Mouse (Mus musculus) stomach, embryonic 14.5 days (tissue): ENCODE measurements around the gene Dot1l. TPM values are rescaled to one million over a fixed set of nuclear protein-coding genes. Genes with fewer than 3 reads are reported as not detected.
A peak's percentile ranks its signal among the peaks of the same experiment; 100 is the strongest.

Source experiments
- ATAC-seq: fragments of 200-750 bp; cut with Nextera tagmentation; 2 replicates; pipeline ENCODE4 v1.8.0; 2017; ENCODE audit warnings: low read depth, moderate TSS enrichment; ENCODE audit not compliant: insufficient number of reproducible peaks, insufficient read depth, low FRiP score
- H3K27ac ChIP-seq: fragments of 300-500 bp; sonication (generic); 2 replicates; pipeline ENCODE4 v1.5.1; 2014; ENCODE audit warnings: mild to moderate bottlenecking, low read length, moderate library complexity, mixed read lengths
- H3K27me3 ChIP-seq: fragments of 300-500 bp; sonication (generic); 2 replicates; pipeline ENCODE4 v1.6.1; 2014; ENCODE audit warnings: low read length, control low read depth, mixed read lengths; ENCODE audit not compliant: control insufficient read depth, insufficient read depth
- H3K36me3 ChIP-seq: fragments of 300-500 bp; sonication (generic); 2 replicates; pipeline ENCODE4 v1.6.1; 2014; ENCODE audit warnings: mild to moderate bottlenecking, control low read depth, low read length, moderate library complexity, mixed read lengths; ENCODE audit not compliant: control insufficient read depth, insufficient read depth
- H3K4me1 ChIP-seq: fragments of 300-500 bp; sonication (generic); 2 replicates; pipeline ENCODE4 v1.6.1; 2014; ENCODE audit warnings: low read length, control low read depth, mixed read lengths; ENCODE audit not compliant: control insufficient read depth, insufficient read depth
- H3K4me2 ChIP-seq: fragments of 300-500 bp; sonication (generic); replicated peaks from 2 replicates; pipeline ENCODE4 v1.6.1; 2014; ENCODE audit warnings: low read depth, low read length, control low read depth
- H3K4me3 ChIP-seq: fragments of 300-500 bp; sonication (generic); 2 replicates; pipeline ENCODE4 v1.5.1; 2014; ENCODE audit warnings: low read depth, low read length, control low read depth
- H3K9ac ChIP-seq: fragments of 300-500 bp; sonication (generic); replicated peaks from 2 replicates; pipeline ENCODE4 v1.6.1; 2014; ENCODE audit warnings: low read depth, mild to moderate bottlenecking, control low read depth, low read length, moderate library complexity, mixed read lengths
- H3K9me3 ChIP-seq: fragments of 300-500 bp; sonication (generic); 2 replicates; pipeline ENCODE4 v1.6.1; 2016; ENCODE audit warnings: low read depth, low read length, control low read depth; ENCODE audit not compliant: control insufficient read depth
- WGBS: fragments of 180-500 bp; shearing (Covaris S2); extraction: QIAGEN DNeasy Blood & Tissue Kit; methylation state at CpG from one replicate; pipeline ENCODE4 v1.1.7; 2014; 5-methylcytosine and 5-hydroxymethylcytosine counted together
- polyA plus RNA-seq: library from polyadenylated mRNA; unstranded; fragments of >200 nt; fragmentation: Nextera tagmentation; extraction: Ambion mirVana; gene quantifications from 2 replicates; pipeline ENCODE4 v1.2.1, GENCODE M21; 2014

The Dot1l gene
- polyA plus RNA-seq, 1 experiment from 2014 or later = 25.8 TPM

DNA sequence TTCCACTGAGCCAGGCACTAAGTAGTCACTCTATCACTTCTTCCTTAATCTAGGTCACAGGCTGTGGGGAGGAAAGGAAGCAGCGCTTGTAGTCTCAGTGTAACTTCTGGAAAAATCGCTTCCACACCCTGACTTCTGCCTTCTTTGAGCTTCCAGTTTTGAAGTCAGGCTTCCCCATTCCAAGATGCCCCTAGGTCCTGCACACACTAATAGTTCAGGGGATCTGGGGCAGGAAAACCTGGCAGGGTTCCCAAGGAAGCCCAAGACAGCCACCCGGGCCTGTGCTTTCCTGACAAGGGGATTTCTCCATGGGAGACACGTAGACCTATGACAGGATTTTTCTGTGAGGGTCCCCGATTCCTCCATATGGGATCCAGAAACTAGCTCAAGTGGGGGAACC, 13.9 kb upstream of the Dot1l start:
- WGBS = 23% methylated on average over 5 of the region's 5 CpGs
- Histone ChIP-seq H3K27ac (peak overlapping the region; percentile 67), H3K27me3 (no peaks in the 10 kb centered on the region), H3K4me2 (peak overlapping the region; percentile 99), H3K4me1 (peaks cover 25% of the 10 kb centered on the region), H3K9ac (peak overlapping the region; percentile 96), H3K4me3 (peak overlapping the region; percentile 99), H3K9me3 (no peaks in the 10 kb centered on the region), H3K36me3 (peaks cover 5% of the 10 kb centered on the region; the same call in 1 of the 2 replicates)
- no peak for ATAC-seq

DNA sequence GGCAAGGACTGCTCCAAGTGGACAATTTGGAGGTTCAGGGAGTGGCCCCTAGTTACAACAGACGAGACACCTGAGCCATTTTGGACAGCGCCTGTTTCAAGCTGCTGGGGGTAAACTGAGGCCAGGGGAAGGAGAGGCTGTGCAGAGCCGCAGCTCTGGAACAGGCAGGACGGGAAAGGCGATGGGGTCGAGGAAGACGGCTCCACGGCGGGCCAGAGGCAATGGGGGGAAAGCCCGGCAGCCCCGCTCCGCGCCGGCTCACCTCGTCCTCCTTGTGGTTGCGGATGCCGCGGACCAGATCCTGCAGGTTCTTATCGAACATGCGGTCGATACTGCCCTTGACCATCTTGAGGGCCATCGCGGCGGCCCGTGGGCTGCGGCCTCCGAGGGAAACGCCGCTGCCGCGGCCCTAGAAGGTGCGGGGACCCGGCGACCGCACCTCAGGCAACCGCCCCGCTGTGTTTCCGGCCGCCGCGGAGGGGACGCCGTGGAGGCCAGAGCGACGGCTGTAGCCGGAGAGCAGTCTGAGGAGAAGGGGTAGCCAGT, 13.3 kb upstream of the Dot1l start:
- no peak for ATAC-seq
- Histone ChIP-seq H3K36me3 (peaks cover 5% of the 10 kb centered on the region; the same call in 1 of the 2 replicates), H3K9me3 (no peaks in the 10 kb centered on the region), H3K4me3 (peak overlapping the region; percentile 99), H3K9ac (peak overlapping the region; percentile 96), H3K4me1 (peaks cover 25% of the 10 kb centered on the region), H3K27ac (peak overlapping the region; percentile 67), H3K27me3 (no peaks in the 10 kb centered on the region), H3K4me2 (peak overlapping the region; percentile 99)
- WGBS = under 1% methylated on average over 46 of the region's 46 CpGs

DNA sequence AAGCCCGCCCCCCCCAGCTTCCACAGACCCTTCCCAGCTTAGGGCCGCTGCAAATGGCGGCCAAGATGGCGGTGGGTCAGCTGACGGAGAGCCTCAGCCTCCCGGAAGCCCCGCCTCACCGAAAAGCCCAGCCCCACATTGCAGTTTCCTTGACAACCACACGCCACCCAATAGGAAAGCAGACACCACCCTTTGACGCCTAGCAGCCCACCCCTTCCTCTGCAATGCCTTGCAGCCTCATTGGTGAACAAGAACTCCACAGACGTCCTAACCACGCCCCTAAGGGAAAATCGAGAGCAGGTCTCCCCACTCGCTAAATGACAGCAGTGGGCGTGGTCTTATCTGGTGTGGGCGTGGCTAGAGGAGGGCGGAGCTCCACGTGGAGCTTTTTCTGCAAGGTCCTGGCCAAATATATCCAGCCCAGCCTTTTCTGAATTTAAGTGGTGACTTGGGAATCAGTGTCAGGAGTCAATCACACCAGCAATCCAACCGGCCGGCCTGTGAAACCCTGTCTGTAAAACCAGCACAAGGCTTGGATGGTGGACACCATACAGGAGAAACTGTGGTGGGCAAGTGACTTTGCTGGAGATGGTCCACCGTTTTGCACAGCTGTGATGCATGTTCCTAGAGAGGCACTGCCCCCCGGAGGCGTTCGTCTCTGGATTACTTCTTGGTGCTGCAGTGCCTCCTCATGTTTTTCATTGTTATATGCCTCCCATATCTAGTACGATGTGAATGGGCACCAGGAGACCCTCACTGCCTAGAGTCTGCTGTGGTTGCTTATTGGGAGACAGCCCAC, 12.6 kb upstream of the Dot1l start, which contains the start of gene Ap3d1:
TSS of gene Ap3d1 (minus strand) at position 85 of the 799 bp plus-strand sequence.
- ATAC-seq = peak; percentile 99
- H3K4me1 ChIP-seq = peaks cover 23% of the 10 kb centered on the region
- H3K27me3 ChIP-seq = no peaks in the 10 kb centered on the region
- peak within 1 kb of the TSS; percentile 67 for H3K27ac ChIP-seq
- H3K9me3 ChIP-seq = no peaks in the 10 kb centered on the region
- peaks cover 2% of the 10 kb centered on the region; the same call in 1 of the 2 replicates for H3K36me3 ChIP-seq
- peak within 1 kb of the TSS; percentile 99 for H3K4me3 ChIP-seq
- H3K4me2 ChIP-seq = peak within 1 kb of the TSS; percentile 99
- 2% methylated on average over 23 of the region's 25 CpGs for WGBS
- H3K9ac ChIP-seq = peak within 1 kb of the TSS; percentile 96

DNA sequence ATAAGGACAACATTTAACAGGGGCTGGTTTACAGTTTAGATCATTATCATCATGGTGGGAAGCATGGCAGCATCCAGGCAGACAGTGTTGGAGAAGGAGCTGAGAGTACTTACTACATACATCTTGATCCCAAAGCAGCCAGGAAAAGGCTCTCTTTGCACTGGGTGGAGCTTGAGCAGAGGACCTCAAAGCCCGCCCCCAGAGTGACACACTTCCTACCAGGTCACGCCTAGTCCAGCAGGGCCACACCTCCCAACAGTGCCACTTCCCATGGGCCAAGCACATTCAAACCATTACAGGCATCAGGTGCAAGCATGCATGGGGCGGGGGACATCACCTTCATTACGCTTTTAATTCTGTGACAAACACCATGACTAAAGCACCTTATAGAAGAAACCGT, 10.7 kb upstream of the Dot1l start:
- Histone ChIP-seq H3K4me1 (peaks cover 22% of the 10 kb centered on the region), H3K27me3 (no peaks in the 10 kb centered on the region), H3K4me3 (no peak overlapping the region), H3K4me2 (no peak overlapping the region), H3K9me3 (no peaks in the 10 kb centered on the region), H3K9ac (no peak overlapping the region), H3K36me3 (no peaks in the 10 kb centered on the region), H3K27ac (no peak overlapping the region)
- no peak for ATAC-seq
- WGBS = 34% methylated on average over 5 of the region's 5 CpGs

DNA sequence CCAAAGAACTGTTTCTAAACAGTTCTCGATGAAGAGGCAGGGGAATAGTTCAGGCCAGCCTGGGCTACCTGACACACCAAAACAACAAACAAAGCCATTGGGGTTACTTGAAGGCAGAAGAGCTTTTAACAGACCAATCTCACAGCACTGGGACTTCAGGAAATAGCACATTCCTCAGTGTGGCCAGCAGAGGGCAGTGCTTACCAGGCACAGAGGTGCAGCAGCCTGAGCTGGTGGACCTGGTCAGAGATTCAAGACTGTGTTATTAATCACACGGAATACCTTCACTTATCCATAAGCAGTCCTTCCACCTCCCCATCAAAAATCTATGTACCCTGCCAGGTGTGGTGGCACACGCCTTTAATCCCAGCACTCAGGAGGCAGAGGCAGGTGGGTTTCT, 7.6 kb upstream of the Dot1l start:
- 12% methylated on average over 3 of the region's 3 CpGs for WGBS
- no peak for ATAC-seq
- Histone ChIP-seq H3K27me3 (no peaks in the 10 kb centered on the region), H3K4me2 (no peak overlapping the region), H3K4me1 (0 out of 2 replicates have a peak, but pooled peaks cover 7% of the 10 kb centered on the region), H3K4me3 (no peak overlapping the region), H3K36me3 (no peaks in the 10 kb centered on the region), H3K27ac (no peak overlapping the region), H3K9me3 (no peaks in the 10 kb centered on the region), H3K9ac (no peak overlapping the region)

DNA sequence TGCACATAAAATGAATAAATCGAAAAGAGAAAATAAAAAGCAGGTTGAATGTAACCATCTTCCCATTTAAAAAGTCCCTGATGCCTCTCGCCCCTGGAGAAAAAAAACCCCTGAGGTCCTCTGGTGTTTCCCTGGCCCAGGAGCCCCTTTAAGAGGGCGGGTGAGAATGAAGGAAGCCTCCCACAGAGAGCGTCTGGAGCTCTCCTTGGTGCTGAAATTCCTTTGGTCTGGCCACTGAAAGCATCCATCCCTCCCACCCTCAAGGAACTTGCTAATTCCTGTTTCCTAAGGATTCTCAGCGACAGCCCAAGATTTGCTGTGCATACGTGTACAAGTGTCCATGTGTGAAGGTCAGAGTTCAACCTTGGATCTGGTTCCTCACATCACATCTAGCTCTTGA, 6.4 kb upstream of the Dot1l start:
- no peak for ATAC-seq
- Histone ChIP-seq H3K4me3 (no peak overlapping the region), H3K36me3 (no peaks in the 10 kb centered on the region), H3K9me3 (no peaks in the 10 kb centered on the region), H3K27me3 (no peaks in the 10 kb centered on the region), H3K4me2 (no peak overlapping the region), H3K27ac (no peak overlapping the region), H3K4me1 (0 out of 2 replicates have a peak, but pooled peaks cover 3% of the 10 kb centered on the region), H3K9ac (no peak overlapping the region)
- WGBS = 12% methylated on average over 6 of the region's 6 CpGs

DNA sequence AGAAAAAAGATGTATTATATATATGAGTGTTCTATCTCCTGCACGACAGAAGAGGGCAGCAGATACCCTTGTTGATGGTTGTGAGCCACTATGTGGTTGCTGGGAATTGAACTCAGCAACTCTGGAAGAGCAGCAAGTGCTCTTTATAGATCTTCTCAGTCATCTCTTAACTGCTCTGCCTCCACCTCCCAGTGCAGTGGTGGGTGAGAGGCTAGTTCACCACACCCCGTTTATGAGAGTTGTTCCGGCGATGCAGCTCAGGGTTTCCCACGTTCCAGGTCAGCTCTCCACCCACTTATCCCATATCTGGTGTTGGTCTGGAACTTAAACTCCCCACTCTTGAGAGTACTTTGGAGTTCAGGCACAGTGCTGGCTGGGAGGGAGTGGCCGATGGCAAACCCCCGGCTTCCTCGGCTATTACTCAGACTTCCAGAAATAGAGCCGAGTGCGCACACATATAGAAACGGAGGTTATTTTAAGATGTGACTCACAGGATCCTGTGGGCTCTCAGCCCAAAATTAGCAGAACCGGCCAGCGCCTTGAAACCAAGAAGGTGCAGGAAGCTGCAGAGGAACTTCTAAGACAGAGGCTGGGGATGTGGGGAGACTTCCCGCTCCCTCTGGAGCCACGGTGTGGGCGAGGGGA, 3.7 kb upstream of the Dot1l start:
- peak overlapping the region; percentile 42 for H3K4me2 ChIP-seq
- H3K27me3 ChIP-seq = no peaks in the 10 kb centered on the region
- whole genome bisulfite sequencing = 7% methylated on average over 16 of the region's 16 CpGs
- peak overlapping the region; percentile 13; the same call in 1 of the 2 replicates for H3K4me3 ChIP-seq
- no peaks in the 10 kb centered on the region for H3K36me3 ChIP-seq
- ATAC-seq = no peak
- no peaks in the 10 kb centered on the region for H3K9me3 ChIP-seq
- H3K4me1 ChIP-seq = peaks cover 9% of the 10 kb centered on the region
- peak overlapping the region; percentile 73 for H3K27ac ChIP-seq
- H3K9ac ChIP-seq = no peak overlapping the region

DNA sequence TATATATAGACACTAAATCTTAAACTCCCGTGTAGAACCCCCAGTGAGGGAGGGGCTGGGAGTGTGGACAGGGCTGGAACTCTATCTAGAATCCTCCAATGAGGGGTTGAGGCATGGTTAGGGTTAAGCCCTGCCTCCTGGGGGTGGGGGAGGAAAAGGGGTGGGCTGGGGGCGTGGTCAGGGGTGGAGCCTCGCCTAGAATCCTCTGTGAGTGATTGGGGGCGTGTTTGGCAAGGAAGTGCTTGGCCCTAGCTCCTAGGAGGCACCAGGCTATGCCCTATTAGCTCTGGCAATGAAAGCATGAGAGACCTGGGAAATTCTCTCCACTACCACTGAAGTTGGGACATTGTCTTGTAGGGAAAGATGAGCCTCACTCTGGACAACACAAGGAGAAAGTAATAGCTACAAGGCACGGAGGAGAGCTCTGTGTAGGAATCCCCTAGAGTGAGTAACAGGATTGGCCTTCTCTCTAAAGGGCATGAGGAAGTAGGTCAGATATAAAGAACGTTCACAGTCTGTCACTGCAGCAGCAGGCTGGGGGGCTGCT, 2.9 kb upstream of the Dot1l start:
- Histone ChIP-seq H3K27me3 (no peaks in the 10 kb centered on the region), H3K27ac (peak overlapping the region; percentile 73), H3K4me1 (peaks cover 17% of the 10 kb centered on the region), H3K36me3 (no peaks in the 10 kb centered on the region), H3K4me2 (peak overlapping the region; percentile 42), H3K9ac (no peak overlapping the region), H3K9me3 (no peaks in the 10 kb centered on the region), H3K4me3 (peak overlapping the region; percentile 13; the same call in 1 of the 2 replicates)
- WGBS = 3% methylated on average over 6 of the region's 6 CpGs
- ATAC-seq = peak; percentile 53
